Mouse (Mus musculus) intestine, postnatal 0 days (tissue): ENCODE measurements around the gene Celf2. TPM values are rescaled to one million over a fixed set of nuclear protein-coding genes. Genes with fewer than 3 reads are reported as not detected.

Source experiments
- ATAC-seq: fragments of 200-750 bp; cut with Nextera tagmentation; 2 replicates; pipeline ENCODE4 v1.8.0; 2017; ENCODE audit warnings: mild to moderate bottlenecking, moderate TSS enrichment, moderate library complexity
- H3K27ac ChIP-seq: fragments of 300-500 bp; sonication (generic); 2 replicates; pipeline ENCODE4 v1.5.1; 2014; ENCODE audit warnings: mild to moderate bottlenecking, low read depth, low read length, moderate library complexity
- H3K27me3 ChIP-seq: fragments of 300-500 bp; sonication (generic); replicated peaks from 2 replicates; pipeline ENCODE4 v1.6.1; 2014; ENCODE audit warnings: low read length, mixed read lengths; ENCODE audit not compliant: control insufficient read depth, insufficient read depth
- H3K36me3 ChIP-seq: fragments of 300-500 bp; sonication (generic); 2 replicates; pipeline ENCODE4 v1.6.1; 2014; ENCODE audit warnings: mild to moderate bottlenecking, moderate library complexity; ENCODE audit not compliant: control insufficient read depth, insufficient read depth
- H3K4me1 ChIP-seq: fragments of 300-500 bp; sonication (generic); replicated peaks from 2 replicates; pipeline ENCODE4 v1.6.1; 2014; ENCODE audit warnings: antibody characterized with exemption, low read length, mixed read lengths; ENCODE audit not compliant: control insufficient read depth, insufficient read depth
- H3K4me2 ChIP-seq: fragments of 300-500 bp; sonication (generic); replicated peaks from 2 replicates; pipeline ENCODE4 v1.6.1; 2014; ENCODE audit warnings: low read depth, mild to moderate bottlenecking, moderate library complexity
- H3K4me3 ChIP-seq: fragments of 300-500 bp; sonication (generic); 2 replicates; pipeline ENCODE4 v1.5.1; 2014; ENCODE audit warnings: low read depth, low read length
- H3K9ac ChIP-seq: fragments of 300-500 bp; sonication (generic); 2 replicates; pipeline ENCODE4 v1.6.1; 2014; ENCODE audit warnings: mild to moderate bottlenecking, low read depth, low read length
- H3K9me3 ChIP-seq: fragments of 300-500 bp; sonication (generic); 2 replicates; pipeline ENCODE4 v1.6.1; 2016; ENCODE audit warnings: mixed run types; ENCODE audit not compliant: control insufficient read depth
- CTCF ChIP-seq: sonication (generic); IDR thresholded peaks from 2 replicates; pipeline ENCODE4 v1.5.1; 2016; ENCODE audit warnings: low read depth, mild to moderate bottlenecking, control low read depth, antibody characterized with exemption, moderate library complexity
- WGBS: fragments of 180-500 bp; shearing (Covaris S2); extraction: QIAGEN DNeasy Blood & Tissue Kit; methylation state at CpG from one replicate; pipeline ENCODE4 v1.1.7; 2014; 5-methylcytosine and 5-hydroxymethylcytosine counted together
- polyA plus RNA-seq: library from polyadenylated mRNA; unstranded; fragments of >200 nt; fragmentation: Nextera tagmentation; extraction: Ambion mirVana; gene quantifications from 2 replicates; pipeline ENCODE4 v1.2.1, GENCODE M21; 2015

Gene Celf2
- polyA plus RNA-seq, 1 experiment from 2014 or later = 16.8 TPM

- no peaks in the 10 kb centered on the region for H3K36me3 ChIP-seq
- H3K4me3 ChIP-seq = no peak overlapping the region
- WGBS = 87% methylated on average over 3 of the region's 3 CpGs
- H3K4me1 ChIP-seq = no peaks in the 10 kb centered on the region
- no peak for ATAC-seq
- TF ChIP-seq CTCF = no peak
- no peak overlapping the region for H3K4me2 ChIP-seq
- no peaks in the 10 kb centered on the region for H3K27me3 ChIP-seq
- no peak overlapping the region for H3K9ac ChIP-seq
- no peaks in the 10 kb centered on the region for H3K9me3 ChIP-seq
- no peak overlapping the region for H3K27ac ChIP-seq
Observed at GRCm38 (mm10) chr2:7115161-7115560, 394.2 kb downstream of the Celf2 start.

GRCm38 (mm10) chr2:7113738-7114137 is 395.6 kb downstream of the Celf2 start:
- 82% methylated on average over 4 of the region's 4 CpGs for WGBS
- Histone ChIP-seq H3K9ac (no peak overlapping the region), H3K36me3 (no peaks in the 10 kb centered on the region), H3K4me3 (no peak overlapping the region), H3K9me3 (no peaks in the 10 kb centered on the region), H3K4me1 (no peaks in the 10 kb centered on the region), H3K4me2 (no peak overlapping the region), H3K27ac (no peak overlapping the region), H3K27me3 (no peaks in the 10 kb centered on the region)
- ATAC-seq = no peak
- no peak for TF ChIP-seq CTCF

- Histone ChIP-seq H3K36me3 (no peaks in the 10 kb centered on the region), H3K4me2 (no peak overlapping the region), H3K4me1 (no peaks in the 10 kb centered on the region), H3K4me3 (no peak overlapping the region), H3K27me3 (no peaks in the 10 kb centered on the region), H3K9ac (no peak overlapping the region), H3K9me3 (no peaks in the 10 kb centered on the region), H3K27ac (no peak overlapping the region)
- TF ChIP-seq CTCF = no peak
- WGBS = 72% methylated on average over 4 of the region's 4 CpGs
- ATAC-seq = no peak
Observed at GRCm38 (mm10) chr2:7112156-7112813, 397.1 kb downstream of the Celf2 start.

DNA sequence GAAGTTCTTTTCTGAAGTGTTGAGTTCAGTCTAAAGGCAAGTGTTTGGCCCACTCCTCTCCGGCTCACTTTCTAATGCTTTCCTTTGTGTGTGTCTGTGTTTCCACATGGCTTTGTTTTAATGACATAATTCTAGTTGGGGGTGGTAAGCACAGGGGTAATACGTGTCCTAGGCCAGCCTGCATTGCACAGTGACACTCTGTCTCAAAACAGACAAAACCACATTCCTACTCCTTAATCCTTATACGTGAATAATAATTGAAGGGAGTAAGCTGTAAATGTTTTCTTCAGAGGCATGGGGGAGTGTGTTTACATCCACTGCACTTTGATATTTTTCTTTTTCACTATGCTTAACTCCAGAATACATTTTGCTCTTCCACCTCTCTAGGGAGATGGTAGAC is 415.9 kb downstream of the Celf2 start:
- Histone ChIP-seq H3K4me1 (no peaks in the 10 kb centered on the region), H3K9ac (no peak overlapping the region), H3K27ac (no peak overlapping the region), H3K4me2 (no peak overlapping the region), H3K9me3 (no peaks in the 10 kb centered on the region), H3K27me3 (no peaks in the 10 kb centered on the region), H3K4me3 (no peak overlapping the region), H3K36me3 (no peaks in the 10 kb centered on the region)
- TF ChIP-seq CTCF = no peak
- WGBS = 59% methylated on average over 3 of the region's 3 CpGs
- ATAC-seq = no peak

GRCm38 (mm10) chr2:7092641-7093040 is 416.7 kb downstream of the Celf2 start:
- TF ChIP-seq CTCF = no peak; the same call in 1 of the 2 replicates
- Histone ChIP-seq H3K9me3 (no peaks in the 10 kb centered on the region), H3K4me3 (no peak overlapping the region), H3K27me3 (no peaks in the 10 kb centered on the region), H3K4me1 (no peaks in the 10 kb centered on the region), H3K27ac (no peak overlapping the region), H3K9ac (no peak overlapping the region), H3K36me3 (no peaks in the 10 kb centered on the region), H3K4me2 (no peak overlapping the region)
- ATAC-seq = no peak
- WGBS = 94% methylated on average over 5 of the region's 5 CpGs

- H3K4me2 ChIP-seq = no peak overlapping the region
- no peaks in the 10 kb centered on the region for H3K4me1 ChIP-seq
- ATAC-seq = no peak
- no peak for TF ChIP-seq CTCF
- no peak overlapping the region for H3K27ac ChIP-seq
- WGBS = 52% methylated on average over 1 of the region's 1 CpGs
- H3K9me3 ChIP-seq = no peaks in the 10 kb centered on the region
- no peak overlapping the region for H3K4me3 ChIP-seq
- no peaks in the 10 kb centered on the region for H3K27me3 ChIP-seq
- no peak overlapping the region for H3K9ac ChIP-seq
- H3K36me3 ChIP-seq = no peaks in the 10 kb centered on the region
Observed at GRCm38 (mm10) chr2:7090496-7090895, 418.9 kb downstream of the Celf2 start.
